Mouse (Mus musculus) brain, adult 10 weeks (tissue): ENCODE measurements around the gene Jag2. TPM values are rescaled to one million over a fixed set of nuclear protein-coding genes. Genes with fewer than 3 reads are reported as not detected.

Source experiments
- polyA plus RNA-seq: library from polyadenylated mRNA; stranded (reverse); fragments of 350-450 nt; fragmentation: Illumina TruSeq; extraction: RNeasy Lipid Tissue Mini Kit (QIAGEN cat#74804); gene quantifications from one replicate; pipeline ENCODE4 v1.2.3, GENCODE M21; 2015; ENCODE audit warnings: low read depth, low replicate concordance

The Jag2 gene
- 17.1 TPM for polyA plus RNA-seq

DNA sequence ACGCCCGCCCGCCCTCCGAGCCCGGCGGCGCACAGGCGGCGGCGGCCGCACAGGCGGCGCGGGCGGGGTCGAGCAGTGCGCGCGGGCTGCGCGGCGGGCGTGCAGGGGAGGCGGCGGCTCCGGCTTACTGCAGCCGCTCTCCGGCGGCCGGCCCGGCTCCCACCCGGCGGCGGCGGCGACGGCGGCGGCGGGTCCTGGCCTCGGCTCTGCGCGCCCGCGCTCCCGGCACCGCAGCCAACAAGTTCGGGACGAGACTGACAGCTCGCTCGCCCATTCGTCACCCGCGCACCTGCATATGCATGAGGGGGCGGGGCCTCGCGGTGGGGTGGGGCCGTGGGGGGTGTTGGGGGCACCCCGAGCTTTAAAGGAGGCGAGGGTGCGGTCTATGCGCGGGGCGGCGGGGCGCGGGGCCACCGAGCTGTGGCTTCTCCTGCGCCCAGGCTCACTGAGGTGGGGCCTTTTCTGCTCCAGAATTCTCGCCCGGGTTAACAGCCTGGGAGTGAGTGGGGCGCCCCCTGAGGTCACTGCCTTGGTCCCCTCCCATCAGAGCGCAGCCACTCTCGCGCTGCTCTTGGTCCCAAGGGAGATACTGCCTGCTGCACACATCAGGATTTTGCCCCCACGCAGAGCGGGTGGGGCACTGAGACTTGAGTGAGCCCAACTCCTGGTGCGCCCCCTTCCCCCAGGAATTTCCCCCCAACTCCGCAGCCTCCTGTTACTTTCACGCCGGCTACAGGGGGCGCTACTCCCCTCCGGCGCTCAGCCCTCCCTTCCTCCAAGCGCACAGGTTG lies at the start of gene Jag2:
Gene Jag2, minus strand, starts transcription at position 215 of the 791 bp plus-strand sequence.

DNA sequence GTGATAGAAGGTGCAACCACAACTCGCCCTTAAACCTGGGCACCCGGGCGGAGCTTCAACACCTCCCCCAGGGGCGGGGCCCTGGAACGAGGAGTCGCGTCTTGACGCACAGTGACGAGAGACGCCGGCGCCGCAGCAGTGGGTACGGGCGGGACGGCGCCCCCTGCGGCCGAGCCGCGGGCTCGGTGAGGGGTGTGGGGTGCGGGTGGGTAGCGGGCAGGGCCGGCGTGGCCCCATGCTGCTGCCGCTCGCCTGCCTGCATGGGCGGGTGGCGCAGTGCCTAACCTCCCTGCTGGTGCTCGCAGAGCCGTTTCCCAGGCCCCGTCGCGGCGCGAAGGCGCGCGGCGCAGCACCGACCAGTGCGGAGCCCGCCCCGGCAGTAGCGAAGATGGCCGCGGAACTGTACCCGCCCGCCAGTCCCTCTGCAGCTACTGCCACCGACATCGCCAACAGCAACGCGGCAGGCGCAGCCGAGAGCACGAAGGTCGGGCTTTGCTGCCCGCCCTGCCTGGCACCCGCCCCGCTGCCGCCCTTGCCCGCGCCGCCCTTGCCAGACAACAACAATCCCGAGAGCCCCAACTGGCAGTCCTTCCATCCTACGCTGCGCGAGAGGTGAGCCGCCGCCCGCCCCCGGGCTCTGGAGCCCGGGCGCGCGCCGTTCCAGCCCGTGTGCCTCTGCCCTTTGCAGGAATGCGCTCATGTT lies 46.9 kb upstream of the Jag2 start, which contains the start of gene Btbd6:
Gene Btbd6, plus strand, starts transcription at position 112 of the 703 bp plus-strand sequence.

DNA sequence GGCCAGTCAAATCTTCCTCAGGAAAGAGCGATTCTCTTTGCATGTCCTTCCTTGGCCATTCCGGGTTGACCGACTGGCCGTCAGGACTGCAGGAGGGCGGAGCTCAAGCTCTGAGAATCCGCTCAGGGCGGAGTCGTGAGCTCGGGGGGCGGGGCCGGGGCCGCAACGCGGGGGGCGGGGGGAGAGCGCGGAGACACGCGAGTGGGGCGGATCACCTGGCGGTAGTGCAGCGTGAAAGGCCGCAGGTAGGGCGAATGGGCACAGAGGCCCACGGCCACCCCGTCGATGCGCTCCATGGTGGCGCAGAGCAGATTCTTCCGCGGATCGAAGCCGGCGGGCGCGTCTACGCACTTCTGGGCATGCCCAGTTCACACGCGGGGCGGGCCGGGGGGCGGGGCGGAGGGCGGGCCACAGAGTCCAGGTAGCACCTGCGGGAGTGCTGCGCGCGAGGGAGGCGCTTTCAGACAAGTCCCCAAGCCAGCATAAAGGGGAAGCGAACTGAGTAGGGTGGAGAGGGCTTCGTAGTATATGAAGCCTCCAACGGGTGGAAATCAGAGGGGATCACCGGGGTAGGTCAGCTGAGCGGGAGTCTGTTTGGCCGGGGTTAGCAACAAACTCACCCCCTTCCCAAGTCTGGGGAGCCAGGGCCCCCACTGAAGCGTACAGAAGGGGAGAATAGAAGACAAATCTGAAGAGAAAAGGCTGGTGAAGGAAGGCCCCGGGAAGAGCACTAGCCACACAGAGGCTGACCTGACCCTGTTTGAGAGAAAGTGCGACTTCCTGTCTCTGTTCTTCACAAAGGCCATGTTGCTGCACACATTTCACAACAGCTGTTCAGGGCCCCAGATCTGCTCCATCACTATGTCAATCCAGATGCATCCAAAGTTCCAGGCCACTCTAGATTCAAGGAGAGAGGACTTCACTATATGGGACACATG lies 12.5 kb upstream of the Jag2 start, which contains the start of gene Nudt14:
Gene Nudt14, minus strand, starts transcription at position 349 of the 938 bp plus-strand sequence.

DNA sequence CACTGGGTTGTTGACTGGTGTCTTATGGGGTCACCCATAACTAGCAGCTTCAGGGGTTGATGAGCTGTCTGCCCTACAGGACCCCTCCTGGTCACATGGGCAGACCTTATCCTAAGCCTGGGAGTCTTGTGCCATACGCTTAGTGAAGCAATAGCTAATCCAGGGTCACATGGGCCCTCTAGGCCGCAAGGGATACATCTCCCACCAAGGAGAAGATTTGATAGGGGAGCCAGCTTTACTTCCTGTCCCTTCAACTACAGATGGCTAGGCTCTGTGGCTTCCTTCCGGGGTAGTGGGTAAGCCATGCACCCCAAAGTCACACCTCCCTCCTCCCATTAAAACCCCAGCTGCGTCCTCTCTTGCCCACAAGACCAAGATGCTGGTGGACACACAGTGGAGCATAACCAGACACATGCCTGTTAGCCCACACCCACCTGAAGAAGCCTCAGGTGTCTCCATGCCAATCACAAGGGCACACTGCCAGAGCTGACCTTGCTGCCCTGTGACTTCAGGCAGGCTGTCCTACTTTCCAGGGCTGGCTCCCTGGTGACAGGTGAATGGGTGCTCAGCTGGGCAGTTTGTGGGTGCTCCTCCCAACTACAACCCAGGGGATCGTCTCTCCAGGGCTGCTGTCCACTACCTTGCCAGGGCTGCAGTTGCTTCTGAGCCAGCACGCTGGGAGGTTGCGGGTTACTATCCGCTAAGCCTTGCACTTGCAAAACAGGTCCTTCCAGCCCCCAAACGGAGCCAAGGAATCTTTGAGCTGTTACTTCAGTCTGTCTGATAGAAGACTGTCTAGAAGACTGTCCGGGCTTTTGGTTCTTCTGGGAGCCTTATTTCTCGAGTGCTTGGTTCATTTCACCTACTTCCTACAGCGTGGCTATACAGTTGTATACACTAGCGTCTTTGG lies 61.1 kb downstream of the Jag2 start, which contains the start of gene Gpr132:
Gene Gpr132, minus strand, starts transcription at position 51 of the 910 bp plus-strand sequence.

Other genes starting within 250 kb of the Jag2 start
- gene Cep170b, start 209.3 kb downstream of the Jag2 start, polyA plus RNA-seq: 91.5 TPM
- gene Pld4, start 169.1 kb downstream of the Jag2 start, polyA plus RNA-seq: 9.5 TPM
- 1.5 TPM for gene Ahnak2, start 127.1 kb downstream of the Jag2 start, polyA plus RNA-seq
- 15.2 TPM for gene Clba1, start 120.8 kb downstream of the Jag2 start, polyA plus RNA-seq
- gene Cdca4, start 100.4 kb downstream of the Jag2 start, polyA plus RNA-seq: 6.6 TPM
- not detected for gene Gpr132, start 61.5 kb downstream of the Jag2 start, polyA plus RNA-seq
- 16.5 TPM for gene Nudt14, start 12.3 kb upstream of the Jag2 start, polyA plus RNA-seq
- gene Btbd6, start 46.7 kb upstream of the Jag2 start, polyA plus RNA-seq: 65.8 TPM
- gene Brf1, start 70.9 kb upstream of the Jag2 start, polyA plus RNA-seq: 31.8 TPM
- 71.2 TPM for gene Pacs2, start 84.7 kb upstream of the Jag2 start, polyA plus RNA-seq
- gene Tex22, start 144.7 kb upstream of the Jag2 start, polyA plus RNA-seq: not detected
- 40.8 TPM for gene Mta1, start 168.5 kb upstream of the Jag2 start, polyA plus RNA-seq
- 137 TPM for gene Crip2, start 210.5 kb upstream of the Jag2 start, polyA plus RNA-seq
- 44.7 TPM for gene Crip1, start 216.5 kb upstream of the Jag2 start, polyA plus RNA-seq
- gene Tedc1, start 226.6 kb upstream of the Jag2 start, polyA plus RNA-seq: 1.2 TPM